Mouse (Mus musculus) large intestine, adult 2 months (tissue): ENCODE data around the gene Kif2c. TPM values are rescaled to one million over a fixed set of nuclear protein-coding genes. Genes with fewer than 3 reads are reported as not detected.
A peak's percentile ranks its signal among the peaks of the same experiment; 100 is the strongest.
"Not testable (repeated sequence)": the region's sequence is repeated elsewhere in the genome, so short reads cannot be mapped to it uniquely, and the experiment has no call there.

Source experiments
- DNase-seq: peaks from one replicate; pipeline ENCODE4 v3.0.0-alpha.2; 2012; ENCODE audit warnings: low read depth, low spot score
- WGBS: fragments of 180-500 bp; shearing (Covaris S2); methylation state at CpG from one replicate; pipeline ENCODE4 v1.1.7; 2018; 5-methylcytosine and 5-hydroxymethylcytosine counted together
- polyA plus RNA-seq: library from polyadenylated mRNA; depleted of rRNA; stranded (reverse); fragments of >200 nt; gene quantifications from 2 replicates; pipeline ENCODE4 v1.2.3, GENCODE M21; 2012

The Kif2c gene
- polyA plus RNA-seq, 1 experiment, result 5.8 TPM

DNA sequence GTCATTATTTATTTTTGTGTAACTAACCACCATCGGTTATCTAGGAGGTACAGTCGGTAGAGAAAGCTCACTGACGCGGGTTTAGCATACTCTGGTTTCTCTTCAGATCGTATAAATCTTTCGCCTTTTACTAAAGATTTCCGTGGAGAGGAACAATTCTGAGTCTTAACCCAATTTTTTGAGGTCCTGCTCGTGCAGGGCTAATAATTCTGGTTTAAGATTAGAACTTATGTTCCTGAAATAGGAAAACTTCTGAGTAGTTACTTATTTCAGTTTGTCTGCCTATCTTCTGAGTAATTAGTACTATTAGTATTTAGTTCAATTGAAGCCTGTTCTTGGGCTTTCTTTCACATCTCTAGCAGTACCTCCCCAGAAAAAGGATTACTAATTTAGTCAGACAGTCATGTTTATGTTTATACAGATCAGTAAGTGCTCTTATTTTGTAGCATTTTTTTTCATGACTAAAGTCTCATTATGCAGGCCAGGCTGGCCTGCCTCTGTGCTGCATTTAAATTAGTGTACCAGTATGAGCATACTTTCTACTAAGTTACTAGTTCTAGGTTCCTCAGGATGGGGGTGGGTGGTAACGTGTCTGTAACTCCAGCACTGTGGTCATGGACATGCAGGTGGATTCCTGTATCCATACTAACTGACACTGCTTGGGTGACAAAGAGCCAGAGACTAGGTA is 7.6 kb upstream of the Kif2c start:
- WGBS, result 1% methylated on average over 9 of the region's 9 CpGs
- peak; percentile 18 for DNase-seq

DNA sequence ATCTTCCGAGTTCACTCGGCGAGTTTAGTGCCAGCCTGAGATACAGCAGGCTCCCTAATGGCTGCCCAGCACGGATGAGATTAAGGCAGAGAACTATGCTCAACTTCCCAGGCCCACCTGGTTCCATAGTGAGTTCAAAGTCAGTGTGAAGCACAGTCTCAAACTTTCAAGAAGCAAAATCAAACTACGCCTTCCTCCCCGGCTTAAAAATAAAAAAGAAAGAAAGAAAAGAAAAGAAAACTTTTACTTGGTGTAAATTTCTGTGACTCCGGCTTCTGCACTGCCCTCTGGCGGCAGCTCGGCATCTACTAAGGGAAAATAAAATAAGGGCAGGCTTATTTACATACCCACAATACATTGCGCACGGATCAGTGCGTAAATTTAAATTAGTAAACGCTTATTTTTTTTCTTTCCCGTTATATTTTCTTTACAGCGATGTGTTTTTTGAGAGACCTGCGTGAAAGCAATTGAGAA is 7.0 kb upstream of the Kif2c start:
- WGBS, result under 1% methylated on average over 16 of the region's 16 CpGs
- peak; percentile 75 for DNase-seq

DNA sequence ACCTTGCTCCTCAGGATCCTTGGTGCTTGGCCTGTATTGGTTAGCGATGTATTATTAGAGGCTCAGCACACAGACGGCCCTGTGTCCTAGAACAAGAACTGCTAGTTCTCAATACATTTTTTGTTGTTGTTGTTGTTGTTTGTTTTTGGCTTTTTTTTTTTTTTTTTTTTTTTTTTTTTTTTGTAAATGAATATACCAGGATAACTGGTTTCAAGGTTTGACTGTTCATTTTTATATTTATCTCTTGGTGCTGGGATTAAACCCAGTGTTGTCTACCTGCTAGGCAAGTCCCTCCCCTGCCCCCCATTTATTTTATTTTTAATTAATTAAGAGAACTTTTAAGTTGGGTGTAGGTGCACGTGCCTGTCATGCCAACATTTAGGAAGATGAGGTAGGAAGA is 6.5 kb upstream of the Kif2c start:
- 51% methylated on average over 3 of the region's 3 CpGs for WGBS
- no peak for DNase-seq

GRCm38 (mm10) chr4:117182759-117183096 is 289 bp upstream of the Kif2c start:
- DNase-seq, result not testable (repeated sequence)
- WGBS, result 7% methylated on average over 9 of the region's 9 CpGs

DNA sequence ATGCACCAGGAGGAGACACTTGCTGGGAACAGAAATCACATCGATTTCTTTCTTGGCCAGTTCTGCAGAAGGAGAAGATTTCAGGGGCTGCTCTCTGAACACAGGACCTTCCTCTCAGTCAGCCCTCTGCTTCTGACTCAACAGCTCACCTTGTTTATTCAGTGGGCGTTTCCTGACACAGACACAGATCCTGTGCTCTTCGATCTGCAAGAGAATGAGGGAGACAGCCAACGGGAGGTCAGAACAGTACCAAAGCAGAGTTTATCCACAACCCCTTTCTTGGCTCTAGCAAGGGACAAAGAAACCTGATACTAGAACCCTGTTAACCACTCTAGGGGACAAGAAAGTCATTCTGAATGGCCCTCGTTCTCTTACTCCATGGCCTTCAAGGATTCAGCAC is 12.5 kb downstream of the Kif2c start:
- 65% methylated on average over 5 of the region's 5 CpGs for WGBS
- DNase-seq, result no peak

GRCm38 (mm10) chr4:117161183-117161582 is 21.3 kb downstream of the Kif2c start:
- no peak for DNase-seq
- WGBS, result 75% methylated on average over 4 of the region's 4 CpGs

DNA sequence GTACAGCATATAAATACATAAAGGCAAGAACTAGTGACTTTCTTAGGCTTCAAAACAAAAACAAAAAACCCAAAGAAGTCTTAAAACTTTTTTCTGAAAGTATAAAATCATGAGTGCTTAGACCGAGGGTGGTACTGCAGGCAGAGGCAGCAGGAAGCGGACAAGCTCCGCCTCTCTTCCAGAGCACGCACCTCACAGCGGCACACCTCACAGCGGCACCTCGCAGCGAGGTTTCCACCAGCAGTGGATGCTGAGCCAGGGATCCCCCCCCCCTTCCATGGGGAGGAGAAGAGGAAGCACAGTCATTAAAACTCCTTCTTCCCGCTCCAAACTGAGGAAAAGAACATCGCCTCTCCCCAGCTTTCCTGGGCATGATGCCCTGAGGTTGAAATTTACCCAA is 22.8 kb downstream of the Kif2c start:
- DNase-seq, result no peak
- WGBS, result 68% methylated on average over 10 of the region's 10 CpGs

GRCm38 (mm10) chr4:117156372-117156771 is 26.1 kb downstream of the Kif2c start:
- WGBS, result 28% methylated on average over 6 of the region's 6 CpGs
- no peak for DNase-seq

GRCm38 (mm10) chr4:117155792-117156355 is 26.6 kb downstream of the Kif2c start, which contains the start of gene Rps8:
Rps8 (minus strand) TSS chr4:117156243.
- under 1% methylated on average over 52 of the region's 52 CpGs for WGBS

GRCm38 (mm10) chr4:117155020-117155791 is 27.2 kb downstream of the Kif2c start:
- WGBS, result 2% methylated on average over 44 of the region's 44 CpGs
- DNase-seq, result no peak

More at GRCm38 (mm10) chr4:117155792-117156355, 26.6 kb downstream of the Kif2c start, which contains the start of gene Rps8:
- no peak for DNase-seq

DNA sequence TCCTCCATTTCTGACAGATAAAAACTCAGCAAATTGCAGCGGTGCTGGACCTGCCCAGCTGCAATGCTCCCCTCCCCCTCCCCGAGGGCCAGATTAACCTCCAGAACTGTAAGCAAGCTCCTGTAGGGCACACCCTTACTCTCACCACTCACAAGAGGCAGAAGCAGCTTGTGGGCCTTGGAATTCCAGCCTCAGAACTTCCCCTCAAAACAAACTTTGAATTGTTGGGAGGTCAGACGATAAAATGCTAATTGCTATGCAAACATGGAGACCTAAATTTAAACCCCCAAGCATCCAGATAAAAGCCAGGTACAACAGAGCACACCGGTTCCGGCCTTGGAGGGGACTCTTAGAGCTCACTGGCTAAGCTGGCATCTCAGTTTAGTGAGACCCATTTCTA is 29.7 kb downstream of the Kif2c start:
- DNase-seq, result no peak
- 34% methylated on average over 5 of the region's 5 CpGs for WGBS

- 50% methylated on average over 1 of the region's 1 CpGs for WGBS
- no peak for DNase-seq
Observed at GRCm38 (mm10) chr4:117151416-117151815, 31.0 kb downstream of the Kif2c start.

GRCm38 (mm10) chr4:117150212-117150733 is 32.2 kb downstream of the Kif2c start:
- WGBS, result 81% methylated on average over 6 of the region's 6 CpGs
- no peak for DNase-seq

DNA sequence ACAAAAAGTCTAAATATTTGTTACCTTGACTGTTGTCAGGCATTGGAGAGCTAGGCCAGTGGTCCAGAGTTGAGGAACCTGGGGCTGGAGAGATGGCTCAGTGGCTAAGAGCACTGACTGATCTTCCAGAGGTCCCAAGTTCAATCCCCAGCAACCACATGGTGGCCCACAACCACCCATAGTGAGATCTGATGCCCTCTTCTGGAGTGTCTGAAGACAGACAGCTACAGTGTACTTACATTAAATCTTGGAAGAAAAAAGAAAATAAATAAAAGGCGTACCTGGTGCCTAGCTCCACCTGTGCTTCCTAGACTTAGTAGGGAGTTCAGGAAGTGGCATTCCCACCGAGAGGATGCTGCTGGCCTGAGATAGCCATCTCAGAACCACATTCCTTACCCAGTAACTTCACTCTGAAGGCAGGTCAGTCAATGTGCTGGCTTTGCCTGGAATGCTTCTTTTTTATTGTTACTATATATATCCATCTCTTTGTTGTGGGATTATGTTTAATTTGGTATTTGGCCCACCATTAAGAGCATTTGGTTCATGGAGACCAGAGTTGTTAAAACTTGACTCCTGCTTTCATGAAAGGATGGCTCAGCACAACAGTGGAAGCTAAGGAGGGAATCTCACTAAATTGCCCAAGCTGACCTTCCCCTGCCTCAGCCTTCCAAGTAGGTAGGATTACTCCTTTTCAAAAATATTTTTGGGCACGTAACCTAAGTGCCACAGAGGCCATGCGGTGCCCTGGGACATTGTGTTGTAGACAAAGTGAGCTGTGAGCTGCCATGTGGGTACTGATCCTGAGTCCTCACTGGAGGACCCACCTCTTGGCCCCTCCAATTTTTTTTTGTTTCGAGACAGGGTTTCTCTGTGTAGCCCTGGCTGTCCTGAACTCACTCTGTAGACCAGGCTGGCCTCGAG is 32.9 kb downstream of the Kif2c start:
- DNase-seq, result no peak
- WGBS, result 70% methylated on average over 6 of the region's 6 CpGs

DNA sequence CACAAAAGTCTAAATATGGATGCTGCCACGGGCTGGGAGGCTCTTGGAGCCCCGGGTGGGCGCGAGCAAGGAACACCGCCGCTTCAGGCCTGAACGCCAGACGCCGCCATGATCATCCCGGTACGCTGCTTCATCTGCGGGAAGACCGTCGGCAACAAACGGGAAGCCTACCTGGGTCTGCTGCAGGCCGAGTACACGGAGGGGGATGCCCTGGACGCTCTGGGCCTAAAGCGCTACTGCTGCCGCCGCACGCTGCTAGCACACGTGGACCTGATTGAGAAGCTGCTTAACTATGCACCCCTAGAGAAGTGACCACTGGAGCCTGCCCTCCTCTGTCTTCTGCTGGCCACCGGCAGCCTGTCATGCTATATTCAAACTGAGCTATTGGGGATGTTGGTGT is 33.6 kb downstream of the Kif2c start:
- 79% methylated on average over 24 of the region's 24 CpGs for WGBS
- no peak for DNase-seq

DNA sequence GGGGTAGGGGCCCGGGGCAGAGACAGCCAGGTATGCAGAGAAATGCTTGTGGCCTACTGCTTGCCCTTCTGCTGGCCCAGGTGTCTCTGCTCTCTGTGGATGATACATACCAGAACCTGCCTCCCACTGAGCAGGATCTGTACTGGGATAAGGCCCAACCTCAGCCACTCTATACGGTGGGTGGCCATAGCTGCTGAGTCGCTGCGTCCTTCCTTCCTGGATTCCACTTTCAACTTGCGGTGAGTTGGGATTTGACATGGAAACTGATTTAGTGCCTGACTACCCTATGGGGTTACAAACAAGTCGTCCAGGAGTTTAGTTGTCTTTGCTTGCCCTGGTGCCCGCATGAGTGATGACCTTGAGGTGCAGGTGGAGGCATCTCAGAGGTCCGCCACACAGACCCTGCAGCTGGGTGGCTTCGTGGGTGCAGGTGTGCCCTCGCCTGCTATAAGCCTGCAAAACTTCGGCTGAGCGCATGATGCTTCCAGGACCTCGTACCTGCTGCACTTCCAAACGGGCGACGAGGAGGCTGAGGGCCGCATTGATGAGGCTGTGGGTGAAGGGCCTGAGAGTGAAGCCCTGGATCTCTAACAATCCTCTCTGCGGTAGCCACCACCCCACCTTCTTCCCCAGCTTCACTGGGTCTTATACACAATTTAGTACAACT is 34.3 kb downstream of the Kif2c start:
- WGBS, result 68% methylated on average over 18 of the region's 18 CpGs
- DNase-seq, result no peak

GRCm38 (mm10) chr4:117146176-117146575 is 36.3 kb downstream of the Kif2c start:
- WGBS, result 42% methylated on average over 15 of the region's 15 CpGs
- no peak for DNase-seq

- WGBS, result 94% methylated on average over 13 of the region's 13 CpGs
- no peak for DNase-seq
Observed at GRCm38 (mm10) chr4:117145248-117145647, 37.2 kb downstream of the Kif2c start.

DNA sequence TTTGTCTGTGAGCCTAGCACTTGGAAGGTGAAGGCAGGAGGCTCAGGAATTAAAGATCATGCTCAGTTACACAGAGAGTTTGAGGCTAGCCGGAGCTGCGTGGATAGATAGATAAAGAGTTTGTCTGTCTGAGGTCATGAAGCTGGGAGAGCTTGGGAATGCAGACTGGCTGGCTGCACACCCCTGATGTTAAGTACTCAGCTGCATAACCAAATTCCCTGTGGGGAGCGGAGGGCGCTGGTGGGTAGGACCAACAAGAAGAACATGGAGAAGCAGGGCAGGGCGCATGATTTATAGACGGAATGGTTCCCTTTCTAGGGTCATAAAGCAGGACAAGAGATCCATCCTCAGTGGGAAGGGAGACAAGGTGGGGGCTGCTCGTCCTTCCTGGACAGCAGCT is 39.4 kb downstream of the Kif2c start:
- WGBS, result 46% methylated on average over 7 of the region's 7 CpGs
- no peak for DNase-seq
